Mouse (Mus musculus): ENCODE results near the gene Mvb12b. TPM values are rescaled to one million over a fixed set of nuclear protein-coding genes. Genes with fewer than 3 reads are reported as not detected.

Gene Mvb12b
- total RNA-seq, 2 experiments from 2014 or later, result 26.1 to 26.8 TPM

GRCm38 (mm10) chr2:33886386-33887327, 1.1 kb downstream of the Mvb12b start:
- intact Hi-C loops (cut with DNase I), result no loop called here

GRCm38 (mm10) chr2:33885264-33885651, 2.5 kb downstream of the Mvb12b start:
- peak in 1 of 2 experiments; percentile 29 for DNase-seq
- intact Hi-C loops (cut with DNase I), result no loop called here

More at GRCm38 (mm10) chr2:33886386-33887327, 1.1 kb downstream of the Mvb12b start:
- peak; percentile 32 to 65 for DNase-seq

GRCm38 (mm10) chr2:33884623-33885263, 3.0 kb downstream of the Mvb12b start:
- intact Hi-C loops (cut with DNase I), result loop anchor here (1.0 kb wide), 1 partner anchor 21 kb away; no protein-coding TSS in a partner anchor
- DNase-seq, result peak; percentile 45

- intact Hi-C loops (cut with DNase I), result no loop called here
- DNase-seq, result no peak
Observed at GRCm38 (mm10) chr2:33879223-33879622, 8.5 kb downstream of the Mvb12b start.

- DNase-seq, result no peak
- intact Hi-C loops (cut with DNase I), result no loop called here
Observed at GRCm38 (mm10) chr2:33878437-33878836, 9.3 kb downstream of the Mvb12b start.

GRCm38 (mm10) chr2:33877663-33878360, 9.9 kb downstream of the Mvb12b start:
- intact Hi-C loops (cut with DNase I), result no loop called here
- DNase-seq, result no peak

- intact Hi-C loops (cut with DNase I), result no loop called here
- peak; percentile 34 to 56 for DNase-seq
Observed at GRCm38 (mm10) chr2:33876529-33877290, 11.0 kb downstream of the Mvb12b start.

- no peak for DNase-seq
- intact Hi-C loops (cut with DNase I), result no loop called here
Observed at GRCm38 (mm10) chr2:33875594-33875993, 12.2 kb downstream of the Mvb12b start.

- intact Hi-C loops (cut with DNase I), result no loop called here
- DNase-seq, result no peak
Observed at GRCm38 (mm10) chr2:33874856-33875576, 12.7 kb downstream of the Mvb12b start.

GRCm38 (mm10) chr2:33874367-33874766, 13.4 kb downstream of the Mvb12b start:
- no peak for DNase-seq
- intact Hi-C loops (cut with DNase I), result no loop called here

GRCm38 (mm10) chr2:33873501-33873900, 14.2 kb downstream of the Mvb12b start:
- DNase-seq, result no peak
- intact Hi-C loops (cut with DNase I), result no loop called here

GRCm38 (mm10) chr2:33872841-33873271, 14.9 kb downstream of the Mvb12b start:
- no peak for DNase-seq
- intact Hi-C loops (cut with DNase I), result no loop called here

- DNase-seq, result no peak
- intact Hi-C loops (cut with DNase I), result no loop called here
Observed at GRCm38 (mm10) chr2:33871181-33871520, 16.6 kb downstream of the Mvb12b start.

GRCm38 (mm10) chr2:33870369-33871180, 17.2 kb downstream of the Mvb12b start:
- intact Hi-C loops (cut with DNase I), result no loop called here
- peak; percentile 82 to 83 for DNase-seq

GRCm38 (mm10) chr2:33869689-33870343, 17.9 kb downstream of the Mvb12b start:
- intact Hi-C loops (cut with DNase I), result no loop called here
- DNase-seq, result no peak

GRCm38 (mm10) chr2:33868996-33869688, 18.6 kb downstream of the Mvb12b start:
- DNase-seq, result no peak
- intact Hi-C loops (cut with DNase I), result no loop called here

- intact Hi-C loops (cut with DNase I), result no loop called here
- no peak for DNase-seq
Observed at GRCm38 (mm10) chr2:33868322-33868721, 19.4 kb downstream of the Mvb12b start.

- intact Hi-C loops (cut with DNase I), result no loop called here
- DNase-seq, result no peak
Observed at GRCm38 (mm10) chr2:33856746-33857145, 31.0 kb downstream of the Mvb12b start.

Measured in heart, postnatal 10 days (tissue).